ENCODE assay signal across 9 mouse cellular contexts in genomic region chr1:133178732-133179440, GRCm38 (mm10). TPM values are rescaled to one million over a fixed set of nuclear protein-coding genes. Genes with fewer than 3 reads are reported as not detected.
DNase-seq lines count a peak whose midpoint lies in the region; ATAC-seq and TF ChIP-seq lines count a peak whose summit lies in the region.
"Had no signal": no experiment of that assay in that cellular context is flagged by ENCODE, and none has a peak within 500 bp of the region (broad histone marks: within the 10 kb centered on the region; RNA-seq: fewer than 3 reads in every experiment).

No protein-coding gene starts in this region.

- 52% methylated on average over 11 of the region's 11 CpGs for WGBS in heart, adult 2 months
- WGBS in heart, embryonic 11.5 days (ENCODE audit: insufficient replicate concordance) = 77% methylated on average over 11 of the region's 11 CpGs
- 43% methylated on average over 11 of the region's 11 CpGs for WGBS in hindbrain, postnatal 0 days
- 82% methylated on average over 11 of the region's 11 CpGs for whole genome bisulfite sequencing in intestine, embryonic 15.5 days

- H3K27me3 ChIP-seq in heart, adult 2 months (ENCODE audit: control insufficient read depth, insufficient read depth, low read length) = no peaks in the 10 kb centered on the region
- H3K27me3 ChIP-seq in heart, embryonic 11.5 days (ENCODE audit: control insufficient read depth, insufficient read depth, low read length) = peaks cover 20% of the 10 kb centered on the region
- H3K27me3 ChIP-seq in hindbrain, postnatal 0 days (ENCODE audit: insufficient read depth, low read length) = no peaks in the 10 kb centered on the region
- H3K27me3 ChIP-seq in intestine, embryonic 15.5 days (replicated peaks) = peaks cover 5% of the 10 kb centered on the region

- no peaks in the 10 kb centered on the region for H3K79me2 ChIP-seq in heart, adult 2 months (replicated peaks; ENCODE audit: control insufficient read depth, insufficient read depth, low read length)

- no peak overlapping the region for H3K9ac ChIP-seq in heart, adult 2 months (ENCODE audit: low read depth, low read length)
- H3K9ac ChIP-seq in heart, embryonic 11.5 days (ENCODE audit: low read depth, low read length) = no peak overlapping the region
- no peak overlapping the region for H3K9ac ChIP-seq in hindbrain, postnatal 0 days (replicated peaks; ENCODE audit: low read length)
- H3K9ac ChIP-seq in intestine, embryonic 15.5 days = no peak overlapping the region
- H3K9ac ChIP-seq: liver, embryonic 13.5 days had no signal

- no peaks in the 10 kb centered on the region for H3K36me3 ChIP-seq in heart, adult 2 months (ENCODE audit: control insufficient read depth, insufficient read depth, low read length)
- H3K36me3 ChIP-seq in heart, embryonic 11.5 days (ENCODE audit: control insufficient read depth, insufficient read depth, low read length) = no peaks in the 10 kb centered on the region
- H3K36me3 ChIP-seq in hindbrain, postnatal 0 days (ENCODE audit: insufficient read depth, low read length) = no peaks in the 10 kb centered on the region
- H3K36me3 ChIP-seq in intestine, embryonic 15.5 days = no peaks in the 10 kb centered on the region
- H3K36me3 ChIP-seq: liver, embryonic 13.5 days had no signal

- H3K4me1 ChIP-seq in heart, adult 2 months (ENCODE audit: control insufficient read depth, insufficient read depth, low read length) = 0 out of 2 replicates have a peak, but pooled peaks cover 1% of the 10 kb centered on the region
- peaks cover 11% of the 10 kb centered on the region for H3K4me1 ChIP-seq in heart, embryonic 11.5 days (ENCODE audit: control insufficient read depth, insufficient read depth, low read length)
- peaks cover 6% of the 10 kb centered on the region; the same call in 1 of the 2 replicates for H3K4me1 ChIP-seq in hindbrain, postnatal 0 days (ENCODE audit: insufficient read depth, low read length)
- peaks cover 30% of the 10 kb centered on the region for H3K4me1 ChIP-seq in intestine, embryonic 15.5 days (replicated peaks)

- no peak for TF ChIP-seq EP300 in heart, adult 2 months (IDR thresholded peaks at IDR 0.05; ENCODE audit: insufficient read depth, low read depth, low read length)

- no peak overlapping the region for H3K4me2 ChIP-seq in heart, embryonic 11.5 days
- no peak overlapping the region for H3K4me2 ChIP-seq in hindbrain, postnatal 0 days (ENCODE audit: low read depth, low read length)
- no peak overlapping the region for H3K4me2 ChIP-seq in intestine, embryonic 15.5 days (replicated peaks)
- H3K4me2 ChIP-seq: liver, embryonic 13.5 days had no signal

- TF ChIP-seq CTCF in heart, adult 2 months (IDR thresholded peaks at IDR 0.05) = no peak
- no peak for TF ChIP-seq CTCF in hindbrain, postnatal 0 days (IDR thresholded peaks at IDR 0.05; ENCODE audit: low read depth)

- no peaks in the 10 kb centered on the region for H3K9me3 ChIP-seq in heart, embryonic 11.5 days (replicated peaks; ENCODE audit: control insufficient read depth, low read length)
- H3K9me3 ChIP-seq in hindbrain, postnatal 0 days (ENCODE audit: low read length) = no peaks in the 10 kb centered on the region
- no peaks in the 10 kb centered on the region for H3K9me3 ChIP-seq in intestine, embryonic 15.5 days
- H3K9me3 ChIP-seq: liver, embryonic 13.5 days had no signal

- no peak overlapping the region for H3K27ac ChIP-seq in heart, adult 2 months
- H3K27ac ChIP-seq in heart, embryonic 11.5 days (ENCODE audit: low read depth, low read length) = no peak overlapping the region
- H3K27ac ChIP-seq in hindbrain, postnatal 0 days = peak overlapping the region; percentile 72; the same call in 1 of the 2 replicates
- no peak overlapping the region for H3K27ac ChIP-seq in intestine, embryonic 15.5 days
- H3K27ac ChIP-seq: liver, embryonic 13.5 days had no signal

- intact Hi-C loops in heart, adult 2 months (cut with DNase I) = loop anchor here (5.0 kb wide), 1 partner anchor 433 kb away; the partner anchor contains the start of gene Snrpe

- TF ChIP-seq POLR2A in heart, adult 2 months (IDR thresholded peaks at IDR 0.05; ENCODE audit: insufficient read depth, low read depth, low read length) = no peak

- peak; percentile 45 to 67 for DNase-seq in heart, adult 2 months
- peak; percentile 81 to 86 for DNase-seq in cerebellum, postnatal 25 days
- DNase-seq in hindbrain, postnatal 0 days (ENCODE audit: low spot score) = peak; percentile 87
- DNase-seq in right cerebral cortex, adult 2 months (ENCODE audit: low spot score in 2 of 2) = peak; percentile 50 to 62
- DNase-seq in embryo, embryonic 9.5 days (ENCODE audit: extremely low spot score) = no peak
- DNase-seq in thymus, postnatal 36 days = no peak
- DNase-seq: liver, embryonic 13.5 days had no signal

- H3K4me3 ChIP-seq in heart, adult 2 months = no peak overlapping the region
- no peak overlapping the region for H3K4me3 ChIP-seq in heart, embryonic 11.5 days (ENCODE audit: low read depth, low read length)
- H3K4me3 ChIP-seq in hindbrain, postnatal 0 days (ENCODE audit: low read length) = no peak overlapping the region
- no peak overlapping the region for H3K4me3 ChIP-seq in intestine, embryonic 15.5 days (replicated peaks)
- H3K4me3 ChIP-seq: liver, embryonic 13.5 days had no signal

- ATAC-seq in heart, embryonic 11.5 days (replicated peaks; ENCODE audit: insufficient number of reproducible peaks, low FRiP score, low TSS enrichment) = no peak
- peak; percentile 33; the same call in 1 of the 2 replicates for ATAC-seq in hindbrain, postnatal 0 days
- no peak for ATAC-seq in intestine, embryonic 15.5 days

RNA-seq across cellular contexts. Expression of gene Plekha6, which starts 14.9 kb away (rescaled TPM):
- total RNA-seq in heart, adult 2 months (2021) = 10 to 100 TPM; 51.0 to 67.5 TPM
- 55.2 and 81.4 TPM in 2 replicates for polyA plus RNA-seq in heart, adult 2 months (2012; rRNA removed)
- 13.6 and 14.8 TPM in 2 replicates for polyA plus RNA-seq in heart, embryonic 11.5 days (2014; fragmentation: Nextera tagmentation; extraction: Ambion mirVana)
- 41.0 and 44.1 TPM in 2 replicates for total RNA-seq in hindbrain, postnatal 0 days (2014; rRNA removed)
- 9.7 TPM in 2 replicates for polyA plus RNA-seq in hindbrain, postnatal 0 days (2015; fragmentation: Nextera tagmentation; extraction: Ambion mirVana)
- 13.7 and 15.3 TPM in 2 replicates for polyA plus RNA-seq in intestine, embryonic 15.5 days (2015; fragmentation: Nextera tagmentation; extraction: Ambion mirVana)

RNA-seq across cellular contexts. Expression of gene Ppp1r15b, which starts 47.9 kb away (rescaled TPM):
- 10 to 100 TPM; 21.5 to 22.8 TPM for total RNA-seq in heart, adult 2 months (2021)
- polyA plus RNA-seq in heart, adult 2 months (2012; rRNA removed) = 8.6 and 12.8 TPM in 2 replicates
- 33.6 and 40.8 TPM in 2 replicates for polyA plus RNA-seq in heart, embryonic 11.5 days (2014; fragmentation: Nextera tagmentation; extraction: Ambion mirVana)
- 37.4 and 46.9 TPM in 2 replicates for total RNA-seq in hindbrain, postnatal 0 days (2014; rRNA removed)
- polyA plus RNA-seq in hindbrain, postnatal 0 days (2015; fragmentation: Nextera tagmentation; extraction: Ambion mirVana) = 15.9 and 17.0 TPM in 2 replicates
- polyA plus RNA-seq in intestine, embryonic 15.5 days (2015; fragmentation: Nextera tagmentation; extraction: Ambion mirVana) = 46.7 and 46.9 TPM in 2 replicates

Comparison
In these comparisons a context has a peak if more than half of its experiments do, and no peak if none do; other contexts are left out.
1. DNase-seq: peak in heart, adult 2 months (2 of 2), cerebellum, postnatal 25 days (2 of 2), hindbrain, postnatal 0 days (single experiment) and right cerebral cortex, adult 2 months (2 of 2); none in embryo, embryonic 9.5 days (single experiment) and thymus, postnatal 36 days (0 of 2).